Mouse (Mus musculus) liver, embryonic 14.5 days (tissue): Measurements from ENCODE around the gene Cers2. TPM values are rescaled to one million over a fixed set of nuclear protein-coding genes. Genes with fewer than 3 reads are reported as not detected.
"Not testable (repeated sequence)": the region's sequence is repeated elsewhere in the genome, so short reads cannot be mapped to it uniquely, and the experiment has no call there.

Source experiments
- ATAC-seq: fragments of 200-750 bp; cut with Nextera tagmentation; 2 replicates; pipeline ENCODE4 v1.8.0; 2017; ENCODE audit warnings: moderate number of reproducible peaks, mild to moderate bottlenecking, moderate library complexity; ENCODE audit not compliant: insufficient read depth
- DNase-seq, 3 experiments: peaks; one replicate each; pipeline ENCODE4 v3.0.0-alpha.2; 2012 to 2013; ENCODE audit warnings: low read depth in 3 of 3, low spot score in 3 of 3
- H3K27ac ChIP-seq: fragments of 300-500 bp; sonication (generic); 2 replicates; pipeline ENCODE4 v1.5.1; 2014; ENCODE audit warnings: moderate library complexity, mild to moderate bottlenecking, control low read depth, inconsistent platforms
- H3K27me3 ChIP-seq: fragments of 300-500 bp; sonication (generic); 2 replicates; pipeline ENCODE4 v1.6.1; 2014; ENCODE audit warnings: mild to moderate bottlenecking, low read length, moderate library complexity; ENCODE audit not compliant: control insufficient read depth, insufficient read depth
- H3K36me3 ChIP-seq: fragments of 300-500 bp; sonication (generic); replicated peaks from 2 replicates; pipeline ENCODE4 v1.6.1; 2014; ENCODE audit warnings: low read depth; ENCODE audit not compliant: control insufficient read depth, insufficient read depth
- H3K4me1 ChIP-seq, 2 experiments: fragments of 200-500 bp in 1 of 2; fragments of 300-500 bp in 1 of 2; sonication (generic) in 1 of 2; replicated peaks; 2 replicates each; pipeline ENCODE4 v1.6.1; 2012 to 2014; ENCODE audit warnings: antibody characterized with exemption in 1 of 2, inconsistent platforms in 1 of 2, low read length in 1 of 2; ENCODE audit not compliant: control insufficient read depth in 2 of 2, insufficient read depth in 2 of 2
- H3K4me2 ChIP-seq: fragments of 300-500 bp; sonication (generic); 2 replicates; pipeline ENCODE4 v1.6.1; 2014; ENCODE audit warnings: low read depth, mild to moderate bottlenecking, control low read depth, moderate library complexity
- H3K4me3 ChIP-seq, 2 experiments: fragments of 200-500 bp in 1 of 2; fragments of 300-500 bp in 1 of 2; sonication (generic) in 1 of 2; 2 replicates each; pipeline ENCODE4 v1.5.1; 2012 to 2014; ENCODE audit warnings: low read depth in 2 of 2, low read length in 2 of 2, mild to moderate bottlenecking in 2 of 2, control low read depth in 1 of 2, inconsistent platforms in 1 of 2, moderate library complexity in 1 of 2; ENCODE audit not compliant: insufficient read depth in 1 of 2
- H3K9ac ChIP-seq: fragments of 300-500 bp; sonication (generic); replicated peaks from 2 replicates; pipeline ENCODE4 v1.6.1; 2014; ENCODE audit warnings: mild to moderate bottlenecking, control low read depth, moderate library complexity
- H3K9me3 ChIP-seq: fragments of 300-500 bp; sonication (generic); 2 replicates; pipeline ENCODE4 v1.6.1; 2016; ENCODE audit warnings: low read length, mixed read lengths; ENCODE audit not compliant: control insufficient read depth
- CTCF ChIP-seq: IDR thresholded peaks from 2 replicates; pipeline ENCODE4 v1.5.1; 2016; ENCODE audit warnings: antibody characterized with exemption, low read depth, control low read depth
- EP300 ChIP-seq: IDR thresholded peaks from 2 replicates; pipeline ENCODE4 v1.6.1; 2016; ENCODE audit warnings: antibody characterized with exemption, low read depth
- WGBS: fragments of 180-500 bp; shearing (Covaris S2); extraction: QIAGEN DNeasy Blood & Tissue Kit; methylation state at CpG from one replicate; pipeline ENCODE4 v1.1.7; 2014; ENCODE audit not compliant: insufficient replicate concordance; 5-methylcytosine and 5-hydroxymethylcytosine counted together
- polyA plus RNA-seq, 2 experiments: library from polyadenylated mRNA; depleted of rRNA in 1 of 2; stranded (reverse) in 1 of 2; unstranded in 1 of 2; fragments of >200 nt; fragmentation: Nextera tagmentation in 1 of 2; extraction: Ambion mirVana in 1 of 2; gene quantifications; 2 replicates each; pipeline versions ENCODE4 v1.2.1 to v1.2.3; 2012 to 2014

The Cers2 gene
- polyA plus RNA-seq, 2 experiments = 63.8 to 80.2 TPM

GRCm38 (mm10) chr3:95346454-95346853, 31.9 kb downstream of the Cers2 start:
- H3K4me1 ChIP-seq = no peaks in the 10 kb centered on the region
- H3K27me3 ChIP-seq = no peaks in the 10 kb centered on the region
- H3K4me3 ChIP-seq = no peak overlapping the region
- no peak overlapping the region for H3K27ac ChIP-seq
- WGBS = 78% methylated on average over 7 of the region's 7 CpGs
- DNase-seq = no peak
- peaks cover 59% of the 10 kb centered on the region for H3K36me3 ChIP-seq
- H3K4me2 ChIP-seq = no peak overlapping the region
- H3K9me3 ChIP-seq = no peaks in the 10 kb centered on the region
- no peak overlapping the region for H3K9ac ChIP-seq
- no peak for ATAC-seq
- TF ChIP-seq CTCF (no peak), EP300 (no peak)

GRCm38 (mm10) chr3:95348343-95348742, 33.8 kb downstream of the Cers2 start:
- H3K27ac ChIP-seq, H3K4me1 ChIP-seq, H3K27me3 ChIP-seq, H3K9me3 ChIP-seq, ATAC-seq, H3K4me2 ChIP-seq, H3K9ac ChIP-seq, DNase-seq, H3K4me3 ChIP-seq: not testable (repeated sequence)
- peaks cover 53% of the 10 kb centered on the region for H3K36me3 ChIP-seq
- WGBS = 72% methylated on average over 4 of the region's 5 CpGs

DNA sequence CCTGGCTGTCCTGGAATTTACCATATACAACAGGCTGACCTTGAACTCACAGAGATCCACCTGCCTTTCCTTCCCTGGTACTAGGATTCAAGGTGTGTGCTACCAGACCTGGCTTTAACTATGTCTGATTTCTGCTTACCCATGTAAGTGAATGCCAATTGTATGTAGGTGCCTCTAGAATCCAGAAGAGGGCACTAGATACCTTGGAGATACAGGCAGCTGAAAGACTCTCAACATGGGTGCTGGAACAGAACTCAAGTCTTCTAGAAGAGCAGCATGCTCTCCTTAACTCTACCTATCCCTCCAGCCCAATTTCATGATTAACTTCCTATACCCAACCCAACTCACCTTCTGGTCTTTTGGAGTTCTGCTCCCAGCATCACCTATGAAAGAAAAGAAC, 34.9 kb downstream of the Cers2 start:
- no peak overlapping the region for H3K4me2 ChIP-seq
- H3K27me3 ChIP-seq = no peaks in the 10 kb centered on the region
- DNase-seq (peak; percentile 25 to 50 (median 28)), ATAC-seq (no peak)
- no peak overlapping the region for H3K27ac ChIP-seq
- TF ChIP-seq CTCF (peak; percentile 69), EP300 (no peak)
- no peak overlapping the region for H3K4me3 ChIP-seq
- peaks cover 58% of the 10 kb centered on the region for H3K36me3 ChIP-seq
- no peaks in the 10 kb centered on the region for H3K4me1 ChIP-seq
- H3K9me3 ChIP-seq = no peaks in the 10 kb centered on the region
- no peak overlapping the region for H3K9ac ChIP-seq

DNA sequence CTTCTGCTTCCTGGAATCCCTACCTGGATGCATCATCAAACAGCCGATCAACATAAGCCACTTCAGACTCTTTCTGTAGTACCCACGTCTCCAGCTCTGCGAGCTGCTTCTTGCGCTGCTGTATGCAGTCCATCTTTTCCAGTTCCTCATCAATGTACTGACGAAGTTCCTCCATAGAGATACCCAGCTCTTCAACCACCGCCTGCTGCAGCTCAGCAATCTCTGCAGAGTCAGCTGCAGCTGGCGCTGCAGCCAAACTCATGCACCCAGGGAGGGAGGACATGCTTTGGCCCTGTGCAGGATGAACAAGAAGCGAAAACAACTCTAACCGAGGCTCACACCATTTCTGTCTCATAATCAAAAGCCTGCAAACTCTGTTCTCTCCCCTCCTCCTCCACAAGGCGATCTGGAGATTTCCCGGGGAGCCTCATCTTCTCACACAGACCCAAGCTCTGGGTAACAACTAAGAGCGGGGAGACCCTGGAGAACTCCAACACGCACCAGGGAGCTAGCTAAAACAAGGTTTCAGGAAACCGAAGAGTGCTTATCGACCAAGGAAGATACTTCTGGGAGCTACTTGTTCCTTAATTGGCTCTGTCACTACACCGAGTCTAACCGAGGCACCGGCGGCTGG, 41.4 kb downstream of the Cers2 start:
- H3K27ac ChIP-seq, DNase-seq, H3K27me3 ChIP-seq, H3K9me3 ChIP-seq, H3K9ac ChIP-seq: not testable (repeated sequence)
- 0 out of 2 replicates have a peak, but pooled peaks have one; percentile 1 for ATAC-seq
- H3K36me3 ChIP-seq = peaks cover 14% of the 10 kb centered on the region
- peaks cover 2 to 20% of the 10 kb centered on the region in 2 experiments; a peak in 2 of 4 replicates for H3K4me1 ChIP-seq
- WGBS = 19% methylated on average over 8 of the region's 19 CpGs
- peak overlapping the region; percentile 38 to 53; a peak in 3 of 4 replicates for H3K4me3 ChIP-seq
- H3K4me2 ChIP-seq = peak overlapping the region; percentile 67

DNA sequence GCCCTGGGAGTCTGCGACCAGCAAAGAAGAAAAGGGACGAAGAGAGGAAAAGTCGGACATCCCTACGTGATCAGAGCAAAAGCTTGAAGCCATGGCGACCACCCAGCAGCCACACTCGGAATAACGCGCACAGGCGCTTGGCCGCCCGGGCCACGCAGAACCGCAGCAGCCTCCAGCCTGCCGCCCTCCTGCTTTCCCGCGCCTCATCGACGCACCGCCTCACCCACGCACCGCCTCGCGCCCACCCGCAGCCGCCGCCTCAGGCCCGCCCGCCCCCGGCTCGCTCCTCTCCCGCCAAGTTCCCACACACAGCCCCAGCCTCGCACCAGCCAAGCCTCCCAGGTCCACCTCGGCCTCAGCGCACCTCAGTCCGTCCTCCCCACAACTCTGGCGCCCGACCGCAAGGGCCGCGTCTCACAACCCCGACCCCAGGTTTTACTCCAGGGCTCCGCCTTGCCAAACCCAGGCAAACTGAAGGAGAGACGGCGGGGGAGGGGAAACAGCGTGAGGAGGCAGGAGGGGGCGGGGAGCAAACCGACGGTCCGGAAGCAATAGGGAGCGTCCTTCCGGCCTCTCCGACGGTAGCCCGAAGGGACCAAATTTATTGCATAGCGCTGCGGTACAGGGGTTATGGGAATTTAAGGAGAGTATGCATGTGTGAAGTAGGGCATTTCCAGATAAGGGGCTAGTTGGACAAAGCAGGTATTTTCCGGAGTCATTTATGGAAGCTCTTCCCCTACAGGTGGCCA, 42.3 kb downstream of the Cers2 start, which contains the start of gene Setdb1:
Setdb1 (minus strand) TSS at position 502 of the 749 bp plus-strand sequence.
- DNase-seq = peak; percentile 93 to 94 (median 93)
- not testable (repeated sequence) for H3K9me3 ChIP-seq, H3K27ac ChIP-seq, H3K27me3 ChIP-seq
- H3K9ac ChIP-seq = peak within 1 kb of the TSS; percentile 77
- under 1% methylated on average over 29 of the region's 57 CpGs for WGBS
- peaks cover 12% of the 10 kb centered on the region for H3K36me3 ChIP-seq
- peak; percentile 94 for ATAC-seq
- H3K4me3 ChIP-seq = peak within 1 kb of the TSS; percentile 53 to 96
- peak within 1 kb of the TSS; percentile 67 for H3K4me2 ChIP-seq
- H3K4me1 ChIP-seq = peaks cover 2 to 20% of the 10 kb centered on the region in 2 experiments; a peak in 2 of 4 replicates
- TF ChIP-seq EP300 = peak; percentile 43; the same call in 1 of the 2 replicates
